Mouse (Mus musculus): ENCODE data around the gene Zic4. TPM values are rescaled to one million over a fixed set of nuclear protein-coding genes. Genes with fewer than 3 reads are reported as not detected.

Zic4 gene
- polyA plus RNA-seq, 1 experiment from 2014 or later, result 0.77 TPM

DNA sequence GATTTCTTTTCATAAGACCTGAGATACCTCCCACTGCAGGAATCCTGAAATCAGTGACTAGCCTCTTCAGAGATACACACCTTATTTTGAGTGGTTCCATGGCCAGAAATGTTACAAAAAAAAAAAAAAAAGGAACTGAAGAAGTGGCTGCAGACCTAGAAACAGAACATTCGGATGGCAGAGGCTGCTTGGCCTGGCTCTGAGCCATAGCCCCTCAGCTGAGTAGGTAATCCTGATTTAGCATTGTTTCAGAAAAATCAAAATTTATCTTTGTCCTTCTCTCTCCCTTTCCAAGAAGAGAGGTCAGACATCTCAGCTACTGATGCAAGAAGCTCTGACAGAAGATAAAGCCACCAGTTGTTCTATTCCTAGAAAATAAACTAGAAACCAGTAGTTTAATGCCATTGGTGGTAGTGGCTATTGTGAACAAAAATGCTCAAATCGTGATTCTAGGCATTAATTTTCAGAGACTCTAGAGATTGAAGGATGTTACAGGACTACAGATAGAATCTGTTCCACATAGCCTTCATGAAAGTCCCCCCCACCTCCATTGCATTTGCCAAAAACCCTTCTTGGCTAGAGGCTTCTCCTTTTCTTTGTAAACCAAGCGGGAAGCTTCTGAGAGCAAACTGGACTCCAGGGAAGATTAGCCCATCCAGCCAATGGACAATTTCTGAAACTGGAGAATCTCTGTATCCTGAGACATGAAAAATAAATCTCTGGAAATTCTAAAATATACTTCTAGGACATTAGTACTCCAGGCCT is 11.8 kb downstream of the Zic4 start:
- no peak overlapping the region for H3K9ac ChIP-seq
- H3K27ac ChIP-seq, result no peak overlapping the region
- H3K4me1 ChIP-seq, result peaks cover 5% of the 10 kb centered on the region; the same call in 1 of the 2 replicates
- H3K9me3 ChIP-seq, result no peaks in the 10 kb centered on the region
- no peak overlapping the region for H3K4me2 ChIP-seq
- WGBS, result 18% methylated on average over 3 of the region's 3 CpGs
- H3K27me3 ChIP-seq, result peaks cover 97% of the 10 kb centered on the region
- no peaks in the 10 kb centered on the region for H3K36me3 ChIP-seq
- no peak overlapping the region for H3K4me3 ChIP-seq
- no peak for ATAC-seq (ENCODE audit: insufficient number of reproducible peaks, insufficient read depth, low FRiP score, low TSS enrichment, low read depth)

GRCm38 (mm10) chr9:91374665-91375064 is 12.5 kb downstream of the Zic4 start:
- WGBS, result 3% methylated on average over 4 of the region's 4 CpGs
- Histone ChIP-seq H3K4me2 (no peak overlapping the region), H3K27me3 (peaks cover 97% of the 10 kb centered on the region), H3K9ac (no peak overlapping the region), H3K36me3 (no peaks in the 10 kb centered on the region), H3K27ac (no peak overlapping the region), H3K4me3 (no peak overlapping the region), H3K9me3 (no peaks in the 10 kb centered on the region), H3K4me1 (peaks cover 5% of the 10 kb centered on the region; the same call in 1 of the 2 replicates)
- ATAC-seq (ENCODE audit: insufficient number of reproducible peaks, insufficient read depth, low FRiP score, low TSS enrichment, low read depth), result no peak

DNA sequence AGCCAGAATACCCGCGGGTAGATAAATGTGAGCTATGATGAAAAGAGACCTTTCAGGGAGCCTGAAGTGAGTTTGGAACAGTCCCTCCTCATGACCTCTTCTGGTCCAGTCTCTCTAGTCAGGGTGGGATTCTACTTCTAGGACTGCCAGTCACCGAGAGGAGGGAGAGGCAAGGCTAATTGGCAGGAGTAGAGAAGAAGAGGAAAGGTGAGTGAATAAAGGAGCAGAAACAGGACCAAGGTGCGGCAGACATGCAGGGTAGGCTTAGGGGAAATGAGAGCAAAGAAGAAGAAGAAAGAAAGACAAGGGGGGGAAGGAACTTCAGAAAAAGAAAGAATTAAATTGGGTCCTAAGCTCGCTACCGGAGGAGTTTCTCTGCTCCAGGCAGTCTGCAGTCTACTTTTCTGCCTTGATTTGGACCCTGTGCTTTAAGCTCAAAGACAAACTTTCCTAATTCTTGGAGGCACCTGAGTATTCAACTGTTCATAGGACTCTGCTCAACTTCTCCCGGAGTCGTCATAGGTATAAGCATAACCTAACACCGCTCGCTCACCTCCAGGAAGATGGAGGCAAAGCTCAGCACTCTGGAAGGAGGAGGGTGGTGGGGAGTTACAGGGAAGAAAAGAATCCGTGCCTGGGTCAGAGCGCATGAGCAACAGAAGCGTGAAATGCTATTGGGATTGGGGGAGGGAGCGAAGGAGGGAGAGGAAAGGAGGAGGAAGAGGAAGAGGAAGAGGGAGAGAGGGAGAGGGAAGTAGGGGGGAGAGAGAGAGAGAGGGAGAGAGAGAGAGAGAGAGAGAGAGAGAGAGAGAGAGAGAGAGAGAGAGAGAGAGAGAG is 15.0 kb downstream of the Zic4 start:
- Histone ChIP-seq H3K36me3 (no peaks in the 10 kb centered on the region), H3K4me2 (no peak overlapping the region), H3K27ac (no peak overlapping the region), H3K9me3 (no peaks in the 10 kb centered on the region), H3K9ac (no peak overlapping the region), H3K4me1 (peaks cover 12% of the 10 kb centered on the region), H3K4me3 (no peak overlapping the region), H3K27me3 (peaks cover 96% of the 10 kb centered on the region)
- no peak for ATAC-seq (ENCODE audit: insufficient number of reproducible peaks, insufficient read depth, low FRiP score, low TSS enrichment, low read depth)
- WGBS, result under 1% methylated on average over 14 of the region's 14 CpGs

DNA sequence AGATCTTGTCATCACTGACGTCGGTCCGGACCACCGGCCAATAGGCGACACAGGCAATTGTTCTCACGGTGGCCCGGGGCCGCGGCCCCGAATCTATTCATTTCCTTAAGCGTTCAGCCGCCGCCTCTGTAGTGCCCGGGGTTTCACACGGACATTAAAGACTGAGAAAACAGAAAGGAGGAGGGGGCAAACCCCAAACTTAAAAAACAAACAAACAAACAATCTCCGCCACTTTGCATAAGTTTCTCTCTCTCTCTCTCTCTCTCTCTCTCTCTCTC is 15.6 kb downstream of the Zic4 start:
- Histone ChIP-seq H3K4me3 (no peak overlapping the region), H3K4me2 (no peak overlapping the region), H3K27ac (no peak overlapping the region), H3K9ac (no peak overlapping the region), H3K27me3 (peaks cover 96% of the 10 kb centered on the region), H3K4me1 (peaks cover 12% of the 10 kb centered on the region), H3K9me3 (no peaks in the 10 kb centered on the region), H3K36me3 (no peaks in the 10 kb centered on the region)
- ATAC-seq (ENCODE audit: insufficient number of reproducible peaks, insufficient read depth, low FRiP score, low TSS enrichment, low read depth), result no peak
- 2% methylated on average over 16 of the region's 16 CpGs for WGBS

DNA sequence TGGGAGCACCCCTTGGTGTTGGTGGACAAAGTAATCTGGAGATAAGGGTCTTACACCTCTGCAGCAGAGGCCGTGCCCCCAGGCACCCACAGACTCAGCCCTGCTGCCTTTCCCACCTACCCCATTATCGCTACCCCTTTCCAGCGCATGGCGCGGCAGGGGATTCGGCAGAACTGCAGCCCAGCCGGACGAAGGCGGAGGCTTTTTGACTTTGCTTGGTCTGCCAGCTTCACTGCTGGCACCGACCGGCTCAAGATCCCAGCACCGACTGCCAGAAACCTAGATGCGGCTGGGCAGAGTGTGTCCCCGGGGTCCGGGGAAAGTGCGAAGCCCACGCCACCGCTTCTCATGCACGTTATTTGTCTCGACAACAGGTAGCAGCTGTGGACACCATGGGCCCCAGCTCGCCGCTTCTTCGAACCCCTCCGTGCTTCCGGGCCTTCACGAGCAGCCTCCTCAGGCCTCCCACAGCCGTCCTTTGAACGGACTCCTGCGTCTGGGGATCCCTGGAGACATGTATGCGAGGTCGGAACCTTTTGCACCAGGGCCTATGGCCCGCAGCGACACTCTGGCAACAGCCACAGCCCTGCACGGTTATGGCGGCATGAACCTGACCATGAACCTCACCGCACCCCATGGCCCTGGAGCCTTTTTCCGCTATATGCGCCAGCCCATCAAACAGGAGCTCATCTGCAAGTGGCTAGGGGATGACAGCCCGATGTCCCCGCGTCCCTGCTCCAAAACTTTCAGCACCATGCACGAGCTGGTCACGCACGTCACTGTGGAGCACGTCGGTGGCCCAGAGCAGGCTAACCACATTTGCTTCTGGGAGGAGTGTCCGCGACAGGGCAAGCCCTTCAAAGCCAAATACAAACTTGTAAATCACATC is 16.4 kb downstream of the Zic4 start:
- Histone ChIP-seq H3K9ac (no peak overlapping the region), H3K27me3 (peaks cover 99% of the 10 kb centered on the region), H3K36me3 (no peaks in the 10 kb centered on the region), H3K4me1 (peaks cover 12% of the 10 kb centered on the region), H3K9me3 (no peaks in the 10 kb centered on the region), H3K27ac (no peak overlapping the region), H3K4me3 (no peak overlapping the region), H3K4me2 (no peak overlapping the region)
- WGBS, result under 1% methylated on average over 48 of the region's 48 CpGs
- ATAC-seq (ENCODE audit: insufficient number of reproducible peaks, insufficient read depth, low FRiP score, low TSS enrichment, low read depth), result no peak

DNA sequence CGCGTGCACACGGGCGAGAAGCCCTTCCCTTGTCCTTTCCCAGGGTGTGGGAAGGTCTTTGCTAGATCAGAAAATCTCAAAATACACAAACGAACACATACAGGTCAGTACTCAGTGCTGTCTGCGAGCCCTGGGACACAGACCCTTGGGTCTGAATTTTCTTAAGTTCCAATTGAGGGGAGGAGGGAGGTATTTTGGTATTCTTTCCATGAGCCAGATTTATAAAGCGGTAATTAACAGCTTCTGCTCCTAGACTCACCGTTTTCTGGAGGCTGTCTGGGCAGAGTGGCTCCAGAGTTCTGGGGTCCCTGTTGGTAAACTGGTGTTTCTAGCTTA is 17.1 kb downstream of the Zic4 start:
- H3K9ac ChIP-seq, result no peak overlapping the region
- H3K4me2 ChIP-seq, result no peak overlapping the region
- H3K36me3 ChIP-seq, result no peaks in the 10 kb centered on the region
- H3K9me3 ChIP-seq, result no peaks in the 10 kb centered on the region
- H3K27ac ChIP-seq, result no peak overlapping the region
- peaks cover 12% of the 10 kb centered on the region for H3K4me1 ChIP-seq
- H3K4me3 ChIP-seq, result no peak overlapping the region
- no peak for ATAC-seq (ENCODE audit: insufficient number of reproducible peaks, insufficient read depth, low FRiP score, low TSS enrichment, low read depth)
- peaks cover 99% of the 10 kb centered on the region for H3K27me3 ChIP-seq
- WGBS, result under 1% methylated on average over 8 of the region's 8 CpGs

- no peaks in the 10 kb centered on the region for H3K9me3 ChIP-seq
- no peak overlapping the region for H3K4me3 ChIP-seq
- no peak overlapping the region for H3K4me2 ChIP-seq
- H3K36me3 ChIP-seq, result no peaks in the 10 kb centered on the region
- no peak overlapping the region for H3K9ac ChIP-seq
- under 1% methylated on average over 10 of the region's 10 CpGs for WGBS
- no peak overlapping the region for H3K27ac ChIP-seq
- no peak for ATAC-seq (ENCODE audit: insufficient number of reproducible peaks, insufficient read depth, low FRiP score, low TSS enrichment, low read depth)
- peaks cover 12% of the 10 kb centered on the region for H3K4me1 ChIP-seq
- H3K27me3 ChIP-seq, result peaks cover 99% of the 10 kb centered on the region
Measured at GRCm38 (mm10) chr9:91379781-91380457, 17.7 kb downstream of the Zic4 start.

DNA sequence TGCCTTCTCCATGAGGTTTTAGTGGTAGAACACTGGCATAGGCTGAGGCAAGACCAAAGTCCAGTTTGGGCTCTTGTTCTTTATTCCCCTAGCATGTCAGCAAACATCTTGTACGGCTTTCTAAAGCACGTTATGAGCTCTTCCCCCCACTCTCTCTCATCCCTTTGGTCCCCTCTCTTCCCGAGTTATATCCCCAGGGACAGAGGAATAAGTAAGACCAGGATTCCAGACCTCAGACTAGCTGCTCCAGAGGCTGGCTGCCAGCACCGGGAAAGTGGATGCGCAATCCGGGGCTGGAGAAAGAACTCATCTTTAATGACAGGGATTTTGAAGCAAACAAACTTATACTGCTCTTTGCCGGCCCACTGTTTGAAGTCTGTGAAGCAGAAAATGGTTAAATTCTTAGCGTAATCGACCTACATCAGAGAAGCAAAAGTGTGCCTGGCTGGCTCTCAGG is 18.3 kb downstream of the Zic4 start:
- Histone ChIP-seq H3K4me3 (no peak overlapping the region), H3K27me3 (peaks cover 99% of the 10 kb centered on the region), H3K9me3 (no peaks in the 10 kb centered on the region), H3K9ac (no peak overlapping the region), H3K4me1 (peaks cover 12% of the 10 kb centered on the region), H3K4me2 (no peak overlapping the region), H3K27ac (no peak overlapping the region), H3K36me3 (no peaks in the 10 kb centered on the region)
- ATAC-seq (ENCODE audit: insufficient number of reproducible peaks, insufficient read depth, low FRiP score, low TSS enrichment, low read depth), result no peak
- 1% methylated on average over 9 of the region's 9 CpGs for WGBS

GRCm38 (mm10) chr9:91381284-91382110 is 19.3 kb downstream of the Zic4 start:
- Histone ChIP-seq H3K9me3 (no peaks in the 10 kb centered on the region), H3K4me2 (peak overlapping the region; percentile 80), H3K4me1 (peaks cover 12% of the 10 kb centered on the region), H3K36me3 (no peaks in the 10 kb centered on the region), H3K4me3 (peak overlapping the region; percentile 50), H3K9ac (peak overlapping the region; percentile 65), H3K27ac (no peak overlapping the region), H3K27me3 (peaks cover 99% of the 10 kb centered on the region)
- peak; percentile 43 for ATAC-seq (ENCODE audit: insufficient number of reproducible peaks, insufficient read depth, low FRiP score, low TSS enrichment, low read depth)
- under 1% methylated on average over 76 of the region's 76 CpGs for WGBS

- H3K27me3 ChIP-seq, result peaks cover 99% of the 10 kb centered on the region
- H3K9ac ChIP-seq, result no peak overlapping the region
- peak overlapping the region; percentile 50; the same call in 1 of the 2 replicates for H3K4me3 ChIP-seq
- ATAC-seq (ENCODE audit: insufficient number of reproducible peaks, insufficient read depth, low FRiP score, low TSS enrichment, low read depth), result no peak
- H3K36me3 ChIP-seq, result no peaks in the 10 kb centered on the region
- H3K9me3 ChIP-seq, result no peaks in the 10 kb centered on the region
- no peak overlapping the region for H3K27ac ChIP-seq
- H3K4me2 ChIP-seq, result peak overlapping the region; percentile 80
- 2% methylated on average over 2 of the region's 2 CpGs for WGBS
- peaks cover 12% of the 10 kb centered on the region for H3K4me1 ChIP-seq
Measured at GRCm38 (mm10) chr9:91382111-91382379, 19.8 kb downstream of the Zic4 start.

Data from embryonic facial prominence, embryonic 13.5 days (tissue).